Mouse (Mus musculus) MN1 (cell line): Measurements from ENCODE around the gene Zcchc7.

Experiments used
- DNase-seq: peaks from one replicate; pipeline ENCODE4 v3.0.0-alpha.2; 2016; ENCODE audit warnings: low spot score

The Zcchc7 gene

GRCm38 (mm10) chr4:44965175-44965574 lies 209.5 kb downstream of the Zcchc7 start:
- no peak for DNase-seq

GRCm38 (mm10) chr4:44965736-44966135 lies 210.1 kb downstream of the Zcchc7 start:
- DNase-seq = no peak

GRCm38 (mm10) chr4:44967402-44967801 lies 211.7 kb downstream of the Zcchc7 start:
- no peak for DNase-seq

GRCm38 (mm10) chr4:44970056-44970455 lies 214.4 kb downstream of the Zcchc7 start:
- DNase-seq = no peak

- peak; percentile 72 for DNase-seq
Measured at GRCm38 (mm10) chr4:44970612-44971110, 215.0 kb downstream of the Zcchc7 start.

GRCm38 (mm10) chr4:44973450-44973849 lies 217.8 kb downstream of the Zcchc7 start:
- DNase-seq = peak; percentile 93

- peak; percentile 9 for DNase-seq
Measured at GRCm38 (mm10) chr4:44973871-44974270, 218.2 kb downstream of the Zcchc7 start.

GRCm38 (mm10) chr4:44974331-44974730 lies 218.7 kb downstream of the Zcchc7 start:
- peak; percentile 34 for DNase-seq

- DNase-seq = no peak
Measured at GRCm38 (mm10) chr4:44976026-44976615, 220.4 kb downstream of the Zcchc7 start.

- DNase-seq = no peak
Measured at GRCm38 (mm10) chr4:44976921-44977710, 221.4 kb downstream of the Zcchc7 start.

GRCm38 (mm10) chr4:44978175-44978574 lies 222.5 kb downstream of the Zcchc7 start:
- no peak for DNase-seq

GRCm38 (mm10) chr4:44979794-44980338 lies 224.2 kb downstream of the Zcchc7 start:
- DNase-seq = peak; percentile 38

- DNase-seq = peak; percentile 85
Measured at GRCm38 (mm10) chr4:44981280-44981973, 225.8 kb downstream of the Zcchc7 start, which contains the start of gene Grhpr. Gene Grhpr, plus strand, starts transcription at chr4:44981395.
